Mouse (Mus musculus) lung, adult 2 months (tissue): ENCODE measurements around the gene Gabpb1.

Source experiments
- CTCF ChIP-seq: fragments of 200-500 bp; IDR thresholded peaks from 2 replicates; pipeline ENCODE4 v1.5.1; 2011; ENCODE audit warnings: mild to moderate bottlenecking, low read length, control low read depth; ENCODE audit not compliant: insufficient read depth
- POLR2A ChIP-seq: fragments of 200-500 bp; IDR thresholded peaks from 2 replicates; pipeline ENCODE4 v1.6.1; 2011; ENCODE audit warnings: low read depth, mild to moderate bottlenecking, control low read depth, low read length, borderline replicate concordance; ENCODE audit errors: extremely low read depth

DNA sequence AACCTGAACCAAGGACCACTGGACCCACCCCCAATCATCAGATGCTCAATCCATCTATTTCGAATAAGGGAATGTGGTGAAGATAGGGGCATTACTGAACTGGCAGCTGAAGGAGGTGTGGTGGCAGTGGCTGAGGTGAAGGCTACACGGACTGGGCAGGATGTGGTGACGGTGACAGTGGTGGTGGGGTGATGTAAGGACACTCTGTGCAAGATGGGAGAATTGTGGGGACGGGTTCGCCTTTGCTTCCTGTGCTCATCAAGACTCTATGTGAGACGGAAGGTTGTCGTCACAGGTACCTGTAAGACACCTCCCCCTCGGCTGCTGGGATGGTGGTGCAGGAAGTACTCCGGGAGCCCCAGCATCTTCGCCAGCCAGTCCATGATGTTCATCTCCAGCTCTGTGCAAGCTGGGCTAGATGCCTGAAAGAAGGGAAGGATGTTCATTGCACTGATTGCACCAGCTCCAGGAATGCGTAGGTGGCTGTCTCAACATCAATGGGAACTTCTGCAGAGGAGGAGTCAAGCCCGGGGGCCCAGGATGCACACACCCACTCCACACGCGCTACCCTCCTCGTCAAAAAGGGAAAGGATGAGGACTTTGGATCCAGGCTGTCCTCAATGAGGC is 70.0 kb downstream of the Gabpb1 start:
- no peak for TF ChIP-seq POLR2A
- no peak for TF ChIP-seq CTCF
